Mouse (Mus musculus) cerebellum, adult 11 months (tissue): ENCODE measurements around the gene Shisa2.

Source experiments
- DNase-seq: peaks from one replicate; pipeline ENCODE4 v3.0.0; 2022

Gene Shisa2

DNA sequence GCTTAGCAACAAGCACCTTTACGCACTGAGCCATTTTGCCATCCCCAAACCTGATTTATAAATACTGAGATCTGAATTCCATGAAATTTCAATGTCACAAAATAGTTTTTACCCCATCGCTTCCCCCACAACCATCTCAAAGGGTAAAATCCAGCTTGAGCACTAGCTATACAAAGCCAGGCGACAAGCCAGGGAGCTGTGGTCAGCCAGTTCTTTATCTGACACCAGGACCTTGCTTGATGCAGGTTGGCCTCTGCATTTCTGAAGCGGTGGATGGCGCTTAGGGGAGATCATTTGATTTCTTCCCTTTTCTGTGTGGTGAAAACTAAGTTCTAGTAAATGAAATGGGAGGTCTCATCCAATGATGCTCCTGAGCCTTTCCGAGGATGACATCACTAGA lies 7.0 kb downstream of the Shisa2 start:
- no peak for DNase-seq

DNA sequence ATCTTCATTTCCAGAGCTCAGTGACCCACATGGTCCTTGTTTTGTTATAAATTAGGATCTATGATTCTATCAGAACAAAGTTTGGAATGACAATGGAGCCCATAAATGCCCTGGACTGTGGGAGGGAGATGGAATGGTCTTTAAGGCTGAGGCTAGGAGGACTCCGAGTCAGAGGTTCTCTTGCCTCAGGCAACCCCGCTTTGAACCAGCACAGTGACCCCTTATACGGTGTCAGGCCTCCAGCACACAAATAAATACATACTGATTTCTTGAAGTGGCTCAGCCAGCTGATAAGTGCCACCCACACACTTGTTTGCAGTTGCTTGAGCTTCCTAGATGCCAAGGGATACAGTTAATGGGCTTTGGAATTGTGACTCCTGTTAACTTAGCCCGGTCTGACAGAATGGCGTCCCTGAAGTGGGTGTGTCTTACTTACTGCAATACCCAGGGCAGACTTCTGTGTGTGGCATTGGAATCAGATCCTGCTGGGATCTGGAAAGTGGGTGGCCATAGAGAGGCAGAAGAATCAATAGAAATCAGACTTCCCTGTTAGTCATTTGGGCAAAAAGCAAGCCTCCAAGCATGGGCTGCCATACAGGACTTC lies 8.3 kb downstream of the Shisa2 start:
- no peak for DNase-seq

DNA sequence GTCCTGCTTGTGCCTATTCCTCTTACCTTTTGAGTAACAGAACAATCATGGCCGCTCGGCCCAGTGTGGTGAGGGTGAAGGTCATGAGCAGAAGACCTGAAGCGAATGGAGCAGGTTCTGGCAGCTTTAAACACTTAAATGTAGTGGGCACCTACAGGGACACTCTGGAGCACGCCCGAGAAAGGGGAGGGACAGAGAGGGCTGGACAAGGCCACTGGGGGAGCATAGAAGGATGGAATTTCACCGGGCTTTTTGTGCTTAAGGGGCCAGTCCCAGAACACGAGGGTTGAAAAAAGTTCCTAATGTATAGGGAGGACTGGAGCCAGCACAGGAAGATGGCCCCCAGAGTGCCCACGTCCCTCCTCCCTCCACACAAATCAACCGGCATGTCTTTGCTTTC lies 8.9 kb downstream of the Shisa2 start:
- DNase-seq = no peak

DNA sequence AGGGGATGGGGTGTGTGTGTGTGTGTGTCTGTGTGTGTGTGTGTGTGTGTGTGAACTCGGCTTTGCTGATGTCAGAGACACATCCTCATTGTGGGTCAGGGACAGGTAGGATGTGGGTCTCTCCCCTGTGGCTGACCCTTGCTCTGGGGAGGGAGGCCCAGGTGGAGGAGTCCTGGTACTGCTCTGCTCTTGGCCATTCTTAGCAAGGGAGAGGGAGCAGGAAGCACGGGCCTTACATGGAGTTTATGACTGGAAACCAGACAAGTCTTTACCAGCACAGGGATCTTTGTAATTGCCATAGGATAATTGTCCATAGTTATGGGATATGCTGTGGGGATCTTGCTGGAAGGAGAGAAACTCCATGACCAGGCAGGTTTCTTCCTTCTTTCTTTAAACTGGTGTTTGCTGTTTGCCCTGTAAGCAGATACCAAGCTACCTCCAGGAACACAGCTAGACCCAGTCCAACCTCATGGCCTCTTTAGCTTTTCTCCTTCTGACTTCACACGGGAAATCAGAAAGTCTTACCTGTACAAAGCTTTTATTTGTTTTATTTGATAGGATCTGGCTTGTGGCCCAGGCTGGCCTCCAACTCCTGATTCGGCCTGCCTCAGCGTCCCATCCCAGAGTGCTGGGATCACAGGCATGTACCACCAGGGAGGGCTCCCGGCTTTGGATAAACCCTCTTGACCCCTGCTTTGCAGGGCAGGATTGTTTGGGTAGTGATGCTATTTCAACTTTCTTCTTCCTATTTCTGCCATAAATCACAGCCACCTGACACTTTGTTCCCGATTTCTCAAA lies 14.0 kb downstream of the Shisa2 start:
- no peak for DNase-seq

DNA sequence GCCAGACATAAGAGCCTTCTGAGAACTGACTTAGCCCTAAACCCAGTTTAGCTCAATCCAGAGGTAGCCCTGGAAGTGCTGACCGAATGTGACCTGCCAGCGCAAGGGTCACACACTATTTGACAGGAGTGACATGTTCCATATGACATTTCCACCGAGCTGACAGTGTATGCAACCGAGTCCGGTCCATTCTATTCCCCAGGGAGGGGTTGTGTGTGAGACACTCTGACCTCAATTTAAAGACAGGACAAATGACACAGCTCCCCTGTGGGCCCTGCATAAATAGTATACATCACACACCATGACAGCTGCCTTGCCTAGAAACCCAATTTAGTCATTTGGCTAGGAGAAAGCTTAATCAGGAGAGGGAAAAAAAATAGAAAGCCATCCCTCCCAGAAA lies 16.7 kb downstream of the Shisa2 start:
- DNase-seq = no peak

DNA sequence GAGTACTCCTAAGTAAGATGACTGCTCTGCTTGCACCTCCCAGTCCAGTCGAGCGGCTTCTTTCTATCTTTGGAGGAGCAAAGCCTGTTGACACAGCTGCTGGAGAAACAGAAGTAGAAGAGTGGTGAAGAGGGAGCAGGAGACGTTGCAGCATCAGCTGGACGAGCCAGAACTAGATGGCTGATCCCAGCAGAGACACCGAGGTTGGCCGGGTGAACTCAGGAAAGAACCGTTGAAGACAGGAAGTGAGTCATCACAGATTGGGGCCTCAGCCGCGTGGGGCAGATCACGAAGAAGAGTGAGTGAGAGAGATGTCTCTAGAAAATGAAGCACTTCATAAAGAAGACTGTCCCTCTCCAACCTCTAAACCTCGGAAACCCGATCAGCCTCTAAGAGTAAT lies 18.5 kb downstream of the Shisa2 start:
- no peak for DNase-seq

DNA sequence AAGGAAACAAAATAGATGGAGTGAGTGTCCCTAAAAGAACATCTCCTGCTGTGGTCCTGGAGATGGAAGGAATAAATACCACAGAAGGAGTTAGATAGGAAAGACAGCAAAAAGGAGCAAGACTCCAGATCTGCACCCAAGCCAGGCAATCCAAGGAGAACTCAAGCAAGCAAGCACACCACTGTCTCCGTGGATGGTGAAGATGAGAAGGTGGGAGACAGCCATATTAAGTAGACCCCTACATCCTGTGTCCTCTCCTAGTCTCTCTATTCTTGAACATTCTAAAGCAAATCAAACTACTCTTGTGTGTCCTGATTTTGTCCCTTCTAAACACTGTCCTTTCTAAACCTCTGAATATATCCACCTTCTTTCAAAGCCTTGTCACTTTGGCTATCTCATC lies 19.1 kb downstream of the Shisa2 start:
- DNase-seq = no peak

DNA sequence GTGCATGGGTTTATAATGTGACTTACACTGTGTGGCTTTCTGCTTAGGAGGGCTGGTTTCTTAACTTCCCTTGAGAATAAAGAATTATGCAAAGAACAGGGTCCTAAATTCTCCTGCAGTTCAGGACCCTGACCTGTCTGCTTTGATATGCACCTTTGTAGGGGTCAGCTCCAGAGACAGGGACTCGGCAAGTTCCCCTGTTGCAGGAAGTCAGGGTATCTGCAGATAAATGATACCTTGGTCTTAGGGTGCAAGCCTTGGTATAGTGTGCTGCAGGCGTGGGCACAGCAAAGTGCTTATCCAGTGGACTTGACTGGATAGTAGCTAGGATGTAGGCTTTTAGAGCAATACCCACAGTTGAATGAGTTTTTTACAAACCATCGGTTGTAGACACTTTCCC lies 19.8 kb downstream of the Shisa2 start:
- no peak for DNase-seq

DNA sequence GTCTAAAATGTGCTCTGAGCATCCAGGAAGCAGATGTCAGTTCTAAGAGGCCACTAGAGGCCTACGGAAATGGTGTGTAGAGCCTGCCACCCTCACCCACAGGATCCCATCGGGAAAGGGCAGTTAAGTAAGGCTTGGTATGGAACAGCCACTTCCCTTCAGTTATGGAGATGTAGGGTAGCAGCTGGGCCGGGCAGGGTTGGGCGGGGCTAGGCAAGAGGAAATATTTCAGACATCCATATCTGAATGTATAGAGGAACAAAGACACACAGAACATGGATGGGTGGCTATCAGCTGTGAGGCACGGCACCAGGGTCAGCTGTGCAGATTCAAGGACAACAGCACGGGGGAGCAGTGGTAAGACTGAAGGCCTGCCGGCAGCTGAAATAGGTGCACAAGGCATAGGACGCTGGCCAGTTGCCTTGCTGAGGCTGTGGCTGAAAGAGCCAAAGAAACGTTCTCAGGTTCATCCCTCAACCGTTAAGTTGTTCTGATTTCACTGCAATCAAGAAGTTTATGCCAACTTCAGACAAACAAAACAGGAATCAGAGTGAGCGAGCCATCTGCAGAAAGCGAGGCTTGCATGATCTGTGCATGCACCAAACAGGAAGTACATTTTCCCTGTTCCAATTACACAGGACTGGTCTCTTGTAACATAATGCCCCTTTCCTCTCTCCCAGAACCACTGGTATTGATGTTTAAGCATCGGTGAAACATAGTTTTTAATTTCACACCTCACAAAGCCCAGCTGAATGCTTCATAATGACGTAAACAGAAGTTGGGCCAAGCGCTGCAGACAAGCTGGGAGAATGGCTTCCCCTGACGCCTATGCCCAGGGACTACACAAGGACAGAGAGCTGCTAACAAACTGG lies 22.0 kb downstream of the Shisa2 start:
- DNase-seq = no peak

DNA sequence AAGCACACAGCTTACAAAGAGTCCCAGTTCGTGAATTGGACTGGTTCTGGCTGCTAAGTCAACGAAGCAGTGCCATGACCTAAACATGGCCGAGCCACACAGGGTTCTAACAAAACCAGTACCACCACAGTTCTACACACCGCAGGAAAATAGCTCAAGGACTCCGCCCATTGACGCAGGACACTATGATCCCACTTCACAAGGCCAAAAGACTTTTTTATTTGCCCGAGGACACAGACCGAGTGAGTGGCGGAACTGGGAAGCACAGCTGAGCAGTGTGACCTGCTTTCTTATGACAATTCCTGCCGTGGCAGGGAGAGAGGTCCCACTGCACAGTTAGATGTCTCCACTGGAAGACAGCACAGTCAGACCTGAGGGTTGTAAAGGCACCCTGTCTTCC lies 23.5 kb downstream of the Shisa2 start:
- DNase-seq = no peak

DNA sequence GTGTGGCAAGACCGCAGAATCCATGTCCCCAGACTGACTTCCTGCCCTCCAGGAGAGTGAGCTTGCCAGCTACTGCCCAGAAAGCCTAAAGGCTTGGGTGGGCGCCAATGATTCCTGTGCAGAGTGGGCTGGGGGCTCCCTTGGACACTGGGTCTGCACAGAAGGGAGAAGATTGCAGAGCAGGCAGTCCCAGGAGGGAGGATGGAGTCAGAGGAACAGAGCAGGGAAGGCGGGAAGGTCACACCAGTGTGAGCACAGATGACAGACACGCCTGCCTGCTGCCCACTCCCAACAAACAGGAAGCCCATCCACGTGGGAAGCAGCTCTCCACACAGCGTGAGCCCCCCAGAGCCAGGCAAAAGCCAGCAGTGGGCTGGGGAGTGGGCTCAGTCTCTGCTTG lies 24.2 kb downstream of the Shisa2 start:
- DNase-seq = no peak

DNA sequence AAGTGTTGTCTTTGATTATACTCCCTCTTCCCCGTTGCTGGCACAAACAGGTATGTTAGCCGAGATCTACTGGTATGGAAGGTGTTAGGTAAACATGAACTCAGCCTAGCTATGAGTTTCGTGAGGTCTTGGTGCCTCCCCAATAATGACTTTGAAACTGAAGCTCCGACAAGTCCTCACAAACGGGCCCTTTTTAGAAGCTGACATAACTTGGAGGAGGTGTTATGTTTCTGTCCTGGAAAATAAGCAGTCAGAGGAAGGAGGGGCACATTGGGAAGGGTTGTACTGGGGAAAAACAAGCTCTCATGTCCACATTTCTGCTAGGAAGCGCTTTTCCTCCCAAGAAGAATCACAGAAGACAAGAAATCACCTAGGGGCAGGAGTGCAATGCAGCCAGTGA lies 31.5 kb downstream of the Shisa2 start:
- DNase-seq = no peak

DNA sequence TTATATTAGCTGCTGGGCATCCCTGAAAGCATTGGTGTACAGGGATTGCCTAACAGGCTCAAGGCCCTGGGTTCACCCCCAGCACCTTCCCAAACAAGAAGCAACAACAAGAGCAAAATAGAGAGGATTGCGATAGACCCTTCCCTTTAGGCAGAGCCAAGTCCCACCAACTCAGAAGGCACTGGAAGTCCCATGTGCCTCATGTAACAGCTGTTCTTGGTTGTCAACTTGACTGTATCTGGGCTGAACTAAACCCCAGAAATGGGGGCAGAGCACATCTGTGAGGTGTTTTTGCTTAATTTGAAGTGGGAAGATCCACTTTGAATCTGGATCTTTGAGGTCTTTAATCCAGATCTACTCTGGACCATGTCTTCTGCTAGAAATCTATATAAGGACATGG lies 32.0 kb downstream of the Shisa2 start:
- DNase-seq = no peak

DNA sequence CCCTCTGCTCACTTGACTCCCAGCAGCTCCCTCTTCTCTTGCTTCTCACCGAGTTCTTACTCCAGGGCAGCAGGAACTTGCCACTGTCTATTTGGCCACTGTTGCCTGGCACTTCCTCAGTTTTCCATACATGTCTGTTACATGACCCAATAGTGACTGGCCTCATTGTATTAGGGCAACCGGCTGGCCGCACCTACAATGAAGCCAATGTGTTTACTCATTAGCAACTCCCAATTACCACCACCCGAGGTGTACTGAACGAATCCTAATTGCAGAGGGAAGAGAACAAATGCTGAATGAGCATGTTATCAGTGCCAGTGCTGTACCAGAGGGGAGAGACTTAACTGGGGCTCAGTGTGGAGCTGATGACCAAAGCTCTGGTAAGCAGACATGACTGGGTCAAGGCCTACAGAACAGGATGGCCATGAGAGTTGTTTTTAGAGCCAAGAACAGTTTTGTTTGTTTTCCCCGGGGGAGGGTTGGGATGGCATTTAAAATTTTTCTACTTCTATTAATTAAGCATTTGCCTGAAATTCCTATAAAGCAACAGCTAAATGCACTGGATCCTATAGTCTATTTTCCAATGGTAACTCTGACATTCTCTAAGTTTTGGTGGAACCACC lies 47.9 kb downstream of the Shisa2 start:
- DNase-seq = no peak

DNA sequence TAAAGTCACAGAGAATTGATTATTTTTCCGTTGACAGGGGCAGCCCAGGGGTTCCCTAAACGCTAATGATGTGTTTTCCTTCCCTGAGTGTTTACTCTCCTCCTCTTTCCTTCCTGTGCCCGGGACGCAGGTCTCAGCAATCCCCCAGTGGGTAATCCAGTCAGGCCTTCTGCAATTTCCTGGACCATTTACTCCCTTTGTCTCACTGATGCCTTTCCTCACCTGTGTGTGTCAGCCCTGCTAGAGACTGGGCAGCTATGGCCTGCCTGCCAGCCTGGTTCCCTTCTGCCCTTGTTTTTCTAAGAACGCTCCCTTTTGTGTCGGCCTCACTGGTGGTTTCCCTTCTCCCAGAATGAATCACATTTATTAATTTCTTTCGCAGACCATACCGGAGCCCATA lies 49.4 kb downstream of the Shisa2 start:
- no peak for DNase-seq

DNA sequence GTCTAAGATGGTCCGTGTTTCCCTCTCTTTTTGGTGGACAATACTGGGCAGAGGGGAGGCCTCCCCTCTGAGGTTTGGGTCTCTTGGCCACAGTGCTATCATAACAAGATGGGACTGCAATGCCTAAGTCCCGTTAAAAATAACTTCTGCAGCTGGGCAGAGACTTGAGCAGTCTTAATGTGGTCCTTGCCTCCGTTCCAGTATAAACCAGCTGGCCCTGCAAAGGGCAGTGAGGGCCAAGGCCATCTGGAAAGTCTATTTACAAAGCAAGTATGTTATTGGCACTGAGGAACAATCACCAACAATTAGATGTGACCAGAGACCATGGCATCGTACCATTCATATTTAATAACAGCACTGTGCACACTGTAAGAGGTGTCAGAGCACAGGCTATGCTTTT lies 50.2 kb downstream of the Shisa2 start:
- DNase-seq = no peak

DNA sequence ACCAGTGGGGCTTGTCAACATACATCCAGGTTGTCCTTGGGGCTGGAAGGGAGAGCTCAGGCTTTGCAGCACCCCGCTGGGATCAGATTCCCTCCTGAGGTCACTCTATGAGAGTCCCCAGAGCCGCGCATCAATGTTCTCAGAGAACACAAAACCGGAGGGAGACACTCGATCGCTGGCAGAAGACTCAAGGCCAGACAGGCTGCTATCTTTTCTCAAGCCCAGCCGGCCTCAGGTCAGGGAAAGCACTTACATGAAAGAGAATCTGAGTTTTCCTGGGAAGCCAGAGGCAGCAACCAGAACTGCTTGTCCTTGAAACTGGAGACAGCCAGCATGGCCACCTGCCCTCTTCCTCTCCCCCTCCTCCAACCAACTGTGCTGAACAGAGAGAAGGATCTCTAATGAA lies 52.5 kb downstream of the Shisa2 start:
- no peak for DNase-seq
